Mouse (Mus musculus) cortical plate, adult 2 months (tissue): ENCODE measurements around the gene Abca2. TPM values are rescaled to one million over a fixed set of nuclear protein-coding genes. Genes with fewer than 3 reads are reported as not detected.

Experiments
- H3K27ac ChIP-seq: fragments of 200-500 bp; 2 replicates; pipeline ENCODE4 v1.5.1; 2012; ENCODE audit warnings: low read length, control low read depth, inconsistent platforms; ENCODE audit not compliant: insufficient read depth
- H3K4me1 ChIP-seq: fragments of 200-500 bp; 2 replicates; pipeline ENCODE4 v1.6.1; 2011; ENCODE audit warnings: low read length; ENCODE audit not compliant: control insufficient read depth, insufficient read depth
- H3K4me3 ChIP-seq: fragments of 200-500 bp; 2 replicates; pipeline ENCODE4 v1.5.1; 2011; ENCODE audit warnings: mild to moderate bottlenecking, low read length, control low read depth; ENCODE audit not compliant: insufficient read depth
- CTCF ChIP-seq: fragments of 200-500 bp; IDR thresholded peaks from 2 replicates; pipeline ENCODE4 v1.5.1; 2011; ENCODE audit warnings: mild to moderate bottlenecking, control low read depth, low read length; ENCODE audit not compliant: insufficient read depth; ENCODE audit errors: extremely low read depth
- POLR2A ChIP-seq: fragments of 200-500 bp; IDR thresholded peaks from 2 replicates; pipeline ENCODE4 v1.6.1; 2011; ENCODE audit warnings: mild to moderate bottlenecking, low read length, control low read depth; ENCODE audit not compliant: insufficient read depth; ENCODE audit errors: extremely low read depth
- polyA plus RNA-seq: library from polyadenylated mRNA; depleted of rRNA; stranded (reverse); fragments of >200 nt; gene quantifications from 2 replicates; pipeline ENCODE4 v1.2.3, GENCODE M21; 2012

The Abca2 gene
- polyA plus RNA-seq, 1 experiment: 109 TPM

- Histone ChIP-seq H3K4me3 (no peak within 1 kb of the TSS), H3K27ac (no peak within 1 kb of the TSS), H3K4me1 (no peaks in the 10 kb centered on the region)
- TF ChIP-seq POLR2A (no peak), CTCF (no peak)
These were observed 5.7 kb upstream of the Abca2 start, which contains the start of gene Fut7 for GRCm38 (mm10) chr2:25422587-25423410. Gene Fut7, plus strand, starts transcription at chr2:25423267.

DNA sequence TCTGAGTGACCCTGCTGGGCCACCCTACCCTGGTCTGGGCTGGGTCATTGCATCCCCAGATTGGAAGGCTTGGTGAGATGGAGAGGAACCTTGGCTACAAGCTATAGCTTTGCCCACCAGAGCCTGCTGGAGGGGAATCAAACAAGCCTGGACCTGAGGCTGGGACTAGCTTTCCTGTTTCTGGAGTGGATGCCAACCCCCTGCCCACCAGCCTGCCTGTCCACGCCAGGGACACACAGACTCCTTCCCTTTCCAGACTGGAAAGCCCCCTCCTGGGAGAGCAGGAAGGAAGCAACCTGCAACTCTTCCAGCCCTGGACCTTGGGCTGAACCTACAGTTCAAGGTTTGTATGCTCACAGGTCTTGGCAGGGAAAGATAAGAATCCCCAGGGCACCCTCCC lies 4.9 kb upstream of the Abca2 start:
- H3K4me3 ChIP-seq: no peak overlapping the region
- no peak overlapping the region for H3K27ac ChIP-seq
- H3K4me1 ChIP-seq: no peaks in the 10 kb centered on the region
- TF ChIP-seq CTCF (no peak), POLR2A (no peak)

- H3K27ac ChIP-seq: no peak overlapping the region
- TF ChIP-seq POLR2A: no peak
- no peak for TF ChIP-seq CTCF
- peaks cover 2% of the 10 kb centered on the region for H3K4me1 ChIP-seq
- no peak overlapping the region for H3K4me3 ChIP-seq
These were observed 3.0 kb upstream of the Abca2 start for GRCm38 (mm10) chr2:25425481-25425880.

DNA sequence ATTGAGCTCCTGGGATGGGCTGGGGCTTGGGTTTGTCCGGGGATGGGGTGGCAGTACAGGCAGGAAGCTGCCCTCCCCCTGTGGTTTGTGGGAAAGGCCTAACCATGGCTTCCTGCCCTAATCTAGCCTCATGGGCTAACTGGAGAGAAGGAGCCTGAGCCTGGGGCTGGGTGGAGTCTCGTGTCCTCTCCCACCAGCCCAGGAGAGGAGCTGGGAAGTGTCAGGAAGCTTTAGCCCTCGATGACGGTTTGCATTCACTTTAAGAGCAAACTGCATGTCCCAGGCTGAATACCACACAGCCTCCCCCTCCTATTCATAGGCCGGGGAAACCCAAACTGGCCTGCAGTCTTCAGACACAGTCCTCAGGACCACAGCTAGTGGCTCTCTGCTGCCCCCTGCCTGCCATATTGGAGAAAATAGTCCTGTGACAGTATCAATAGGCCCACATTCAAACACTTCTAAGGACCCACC lies 1.7 kb upstream of the Abca2 start:
- Histone ChIP-seq H3K27ac (no peak overlapping the region), H3K4me1 (peaks cover 3% of the 10 kb centered on the region), H3K4me3 (no peak overlapping the region)
- TF ChIP-seq CTCF: peak; percentile 79
- TF ChIP-seq POLR2A: no peak

DNA sequence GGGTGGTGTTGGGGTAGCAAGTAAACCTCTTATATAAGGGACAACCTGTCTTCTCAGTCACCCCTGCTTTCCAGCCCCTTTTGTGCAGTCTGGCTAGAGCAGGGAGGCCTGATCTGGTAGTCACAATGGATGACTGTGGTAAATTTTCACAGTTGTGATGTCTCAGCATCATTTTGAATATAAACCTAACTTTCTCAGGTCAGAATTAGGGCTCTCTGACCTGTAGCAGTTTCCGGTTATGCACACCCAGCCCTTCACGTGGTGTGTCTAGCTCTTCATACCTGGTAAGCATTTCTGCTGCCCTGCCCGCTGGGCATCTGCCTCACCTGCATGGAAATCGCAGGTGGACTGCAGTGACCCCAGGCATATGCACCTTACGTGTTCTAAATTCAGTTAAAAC lies 1.2 kb upstream of the Abca2 start:
- no peak overlapping the region for H3K27ac ChIP-seq
- TF ChIP-seq CTCF (no peak), POLR2A (no peak)
- peaks cover 3% of the 10 kb centered on the region for H3K4me1 ChIP-seq
- no peak overlapping the region for H3K4me3 ChIP-seq

- peaks cover 5% of the 10 kb centered on the region for H3K4me1 ChIP-seq
- TF ChIP-seq POLR2A (no peak), CTCF (no peak)
- H3K4me3 ChIP-seq: peak overlapping the region; percentile 84
- peak overlapping the region; percentile 73 for H3K27ac ChIP-seq
These were observed 1.1 kb downstream of the Abca2 start for GRCm38 (mm10) chr2:25429435-25430180.

DNA sequence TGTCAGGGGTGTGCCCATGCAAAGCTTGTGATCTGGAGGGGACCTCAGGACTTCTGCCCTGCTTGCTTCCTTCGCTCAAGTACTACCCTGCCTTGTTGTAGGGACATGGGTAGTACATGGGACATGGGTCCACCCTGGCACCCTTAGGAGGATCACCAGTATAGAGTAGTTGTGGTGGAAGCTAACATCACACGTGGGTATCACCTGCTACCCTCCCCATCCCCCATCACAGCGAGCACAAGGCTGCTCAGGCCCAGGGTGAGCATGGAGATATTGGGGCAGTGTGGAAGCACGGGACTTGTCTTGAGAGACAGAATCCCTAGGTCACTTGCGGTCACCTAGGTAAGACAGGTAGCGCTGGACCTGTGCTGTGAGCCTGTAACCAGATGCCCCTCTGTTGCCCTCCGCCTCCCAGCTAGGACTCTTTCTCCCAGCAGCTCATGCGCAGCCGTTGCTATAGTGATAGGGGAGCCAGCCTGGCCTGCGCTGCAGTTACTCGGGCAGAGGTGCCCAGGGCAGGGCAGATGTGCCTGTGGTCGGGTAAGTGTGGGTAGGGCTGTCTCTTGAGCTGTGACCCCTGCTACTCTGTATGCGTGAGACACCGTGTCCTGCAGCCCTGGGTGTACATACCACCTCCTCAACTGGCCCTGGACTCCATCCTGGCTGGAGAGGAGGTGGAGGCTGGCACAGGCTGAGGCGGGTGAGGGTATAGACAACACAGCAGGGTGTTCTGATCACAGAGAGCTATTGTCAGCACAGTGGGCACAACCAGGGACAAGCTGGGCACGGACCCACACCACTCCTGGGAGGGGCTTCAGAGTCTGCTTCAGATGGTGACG lies 2.1 kb downstream of the Abca2 start:
- Histone ChIP-seq H3K4me1 (peaks cover 5% of the 10 kb centered on the region), H3K27ac (peak overlapping the region; percentile 73), H3K4me3 (peak overlapping the region; percentile 84)
- TF ChIP-seq CTCF (no peak), POLR2A (0 out of 2 replicates have a peak, but pooled peaks have one; percentile 12)

DNA sequence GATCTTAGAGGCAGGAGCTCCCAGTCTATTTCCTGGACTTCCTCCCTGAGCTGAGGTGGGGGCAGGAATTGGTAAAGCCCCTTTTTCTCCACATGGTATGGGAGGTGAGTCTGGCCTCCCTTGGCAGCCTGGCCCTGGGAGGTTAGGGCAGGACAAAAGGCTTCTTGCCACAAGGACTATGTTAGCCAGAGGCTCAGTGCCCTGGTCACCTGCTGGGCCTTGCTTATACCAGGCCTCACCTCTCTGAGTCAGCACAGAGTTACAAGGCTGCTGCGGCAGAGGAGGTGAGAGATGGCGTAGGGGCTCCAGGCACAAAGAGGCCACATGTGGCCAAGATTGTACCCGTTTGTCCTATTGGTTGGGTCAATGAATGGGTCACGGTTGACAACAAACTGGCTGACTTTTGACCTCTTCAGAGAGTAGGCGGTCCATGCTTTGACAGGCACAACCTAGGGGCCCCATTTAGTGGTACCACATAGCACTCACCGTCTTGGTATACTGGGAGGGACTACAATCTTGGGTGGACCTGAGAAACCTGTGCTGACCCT lies 2.9 kb downstream of the Abca2 start:
- Histone ChIP-seq H3K4me1 (peaks cover 5% of the 10 kb centered on the region), H3K4me3 (peak overlapping the region; percentile 84; the same call in 1 of the 2 replicates), H3K27ac (no peak overlapping the region)
- TF ChIP-seq POLR2A: no peak
- TF ChIP-seq CTCF: no peak

DNA sequence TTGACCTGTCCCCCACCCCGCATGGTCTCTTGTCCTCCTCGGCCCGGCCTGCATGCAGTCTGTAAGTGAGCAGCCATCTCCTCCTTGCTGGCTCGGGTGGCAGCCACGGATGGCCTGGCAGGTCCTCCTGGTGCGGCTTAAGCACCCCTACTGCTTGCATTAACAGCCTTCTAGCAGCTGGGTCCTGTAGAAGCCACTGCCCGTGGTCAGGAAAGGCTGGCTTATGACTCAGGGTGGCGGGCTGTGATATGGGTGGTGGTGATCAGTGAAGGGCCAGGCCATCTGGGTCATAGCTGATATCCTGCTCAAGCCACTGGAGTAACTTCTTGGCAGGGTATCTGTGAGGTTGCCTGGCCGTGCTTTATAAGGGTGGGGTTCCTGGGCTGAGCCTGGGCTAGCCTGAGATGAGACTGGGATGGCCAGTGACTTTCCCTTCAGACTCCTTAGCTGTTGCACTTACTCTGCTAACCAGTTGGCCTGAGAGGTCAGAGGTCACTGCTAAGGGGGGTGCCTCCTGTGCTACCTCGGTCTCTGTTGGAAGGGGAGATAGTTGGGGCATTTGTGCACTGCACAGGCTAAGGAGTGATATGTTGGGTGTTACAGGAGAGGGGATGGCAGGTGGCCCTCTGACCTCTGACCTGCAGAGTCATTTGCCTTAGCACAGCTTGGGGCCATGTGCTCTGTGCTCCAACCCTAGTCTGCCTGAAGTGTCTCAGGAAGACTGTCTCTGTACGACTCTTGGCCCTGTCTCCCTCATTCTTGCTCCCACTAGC lies 4.0 kb downstream of the Abca2 start:
- no peak overlapping the region for H3K27ac ChIP-seq
- H3K4me3 ChIP-seq: no peak overlapping the region
- H3K4me1 ChIP-seq: peaks cover 5% of the 10 kb centered on the region
- TF ChIP-seq POLR2A: no peak
- no peak for TF ChIP-seq CTCF
